Mouse (Mus musculus) hindbrain, embryonic 10.5 days (tissue): ENCODE data around the gene Kel. TPM values are rescaled to one million over a fixed set of nuclear protein-coding genes. Genes with fewer than 3 reads are reported as not detected.
A peak's percentile ranks its signal among the peaks of the same experiment; 100 is the strongest.

ENCODE experiments used
- DNase-seq: peaks from one replicate; pipeline ENCODE4 v3.0.0-alpha.2; 2017; ENCODE audit warnings: low spot score
- H3K27ac ChIP-seq: fragments of 300-500 bp; sonication (generic); 2 replicates; pipeline ENCODE4 v1.5.1; 2016; ENCODE audit warnings: mild to moderate bottlenecking, moderate library complexity
- H3K27me3 ChIP-seq: fragments of 300-500 bp; sonication (generic); 2 replicates; pipeline ENCODE4 v1.6.1; 2016; ENCODE audit warnings: mild to moderate bottlenecking; ENCODE audit not compliant: poor library complexity, insufficient read depth, severe bottlenecking
- H3K36me3 ChIP-seq: fragments of 300-500 bp; sonication (generic); 2 replicates; pipeline ENCODE4 v1.6.1; 2016; ENCODE audit warnings: mild to moderate bottlenecking, moderate library complexity
- H3K4me1 ChIP-seq: fragments of 300-500 bp; sonication (generic); replicated peaks from 2 replicates; pipeline ENCODE4 v1.6.1; 2016; ENCODE audit warnings: mild to moderate bottlenecking
- H3K4me3 ChIP-seq: fragments of 300-500 bp; sonication (generic); 2 replicates; pipeline ENCODE4 v1.5.1; 2016; ENCODE audit warnings: mild to moderate bottlenecking, moderate library complexity
- H3K9me3 ChIP-seq: fragments of 300-500 bp; sonication (generic); 2 replicates; pipeline ENCODE4 v1.6.1; 2016; ENCODE audit warnings: mild to moderate bottlenecking, moderate library complexity
- WGBS: fragments of 180-500 bp; shearing (Covaris S2); methylation state at CpG from one replicate; pipeline ENCODE4 v1.1.7; 2016; 5-methylcytosine and 5-hydroxymethylcytosine counted together
- polyA plus RNA-seq: library from polyadenylated mRNA; unstranded; fragments of >200 nt; fragmentation: Nextera tagmentation; extraction: Ambion mirVana; gene quantifications from 2 replicates; pipeline ENCODE4 v1.2.1, GENCODE M21; 2016

The Kel gene
- polyA plus RNA-seq = 7.2 and 9.8 TPM in 2 replicates

DNA sequence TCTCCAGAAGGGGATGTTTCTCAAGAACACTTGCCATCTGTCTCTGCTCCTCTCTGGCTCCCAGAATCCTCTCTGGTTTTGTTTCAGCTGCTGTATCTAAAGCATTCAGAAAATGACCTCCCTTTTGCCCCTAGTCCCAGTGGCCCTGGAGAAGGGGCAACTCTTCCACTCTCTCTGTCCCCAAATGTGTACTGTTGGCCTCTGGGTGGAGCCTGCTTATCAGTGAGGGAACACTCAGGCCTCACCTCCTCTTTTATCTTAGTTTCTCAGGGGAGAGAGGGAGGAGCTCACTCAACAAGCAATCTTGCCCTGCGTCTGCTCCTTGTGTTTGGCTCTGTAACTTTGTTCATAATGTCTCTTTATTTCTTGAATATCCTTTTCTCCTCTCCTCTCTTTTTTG, at the start of gene Kel:
TSS of gene Kel (minus strand) at position 217 of the 400 bp plus-strand sequence.
- no peaks in the 10 kb centered on the region for H3K4me1 ChIP-seq
- H3K4me3 ChIP-seq = no peak within 1 kb of the TSS
- DNase-seq = no peak
- H3K9me3 ChIP-seq = no peaks in the 10 kb centered on the region
- H3K36me3 ChIP-seq = no peaks in the 10 kb centered on the region
- no peaks in the 10 kb centered on the region for H3K27me3 ChIP-seq
- 58% methylated on average over 1 of the region's 1 CpGs for WGBS
- peak within 1 kb of the TSS; percentile 19; the same call in 1 of the 2 replicates for H3K27ac ChIP-seq

DNA sequence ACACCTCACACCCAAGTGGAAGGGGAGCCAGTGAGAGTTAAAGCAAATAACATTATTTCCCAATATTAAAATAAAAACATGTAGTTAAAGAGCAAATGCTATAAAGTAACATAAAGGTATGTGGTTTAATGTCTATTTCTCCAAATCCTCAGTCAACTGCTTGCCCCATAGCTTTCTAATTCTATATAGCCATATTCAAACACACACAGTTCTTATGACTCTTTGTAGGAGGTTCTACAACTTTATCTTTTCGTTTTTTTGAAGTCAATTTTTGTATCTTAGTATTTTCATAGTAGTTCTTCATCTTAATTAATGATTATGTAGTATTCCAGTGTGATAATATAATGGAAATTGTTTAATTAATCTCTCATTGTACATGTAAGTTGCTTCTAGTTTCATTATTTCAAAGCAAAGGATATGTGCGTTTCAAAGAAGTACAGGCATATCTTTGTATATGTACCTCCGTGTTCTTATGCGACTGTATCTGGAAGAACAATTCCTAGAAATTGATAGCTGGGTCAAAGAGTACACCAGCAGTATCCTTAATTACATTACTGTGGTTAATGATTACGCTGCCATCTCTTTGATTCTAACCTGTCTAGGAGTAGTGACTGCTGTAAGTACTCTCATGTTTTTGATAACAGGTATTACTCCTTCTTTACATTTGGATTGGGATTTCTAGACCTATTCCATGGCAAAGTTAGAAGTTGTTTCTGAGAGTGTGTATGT, 40.7 kb upstream of the Kel start:
- Histone ChIP-seq H3K9me3 (no peaks in the 10 kb centered on the region), H3K36me3 (no peaks in the 10 kb centered on the region), H3K27ac (no peak overlapping the region), H3K4me3 (no peak overlapping the region), H3K4me1 (no peaks in the 10 kb centered on the region), H3K27me3 (no peaks in the 10 kb centered on the region)
- 81% methylated on average over 5 of the region's 5 CpGs for WGBS
- no peak for DNase-seq

DNA sequence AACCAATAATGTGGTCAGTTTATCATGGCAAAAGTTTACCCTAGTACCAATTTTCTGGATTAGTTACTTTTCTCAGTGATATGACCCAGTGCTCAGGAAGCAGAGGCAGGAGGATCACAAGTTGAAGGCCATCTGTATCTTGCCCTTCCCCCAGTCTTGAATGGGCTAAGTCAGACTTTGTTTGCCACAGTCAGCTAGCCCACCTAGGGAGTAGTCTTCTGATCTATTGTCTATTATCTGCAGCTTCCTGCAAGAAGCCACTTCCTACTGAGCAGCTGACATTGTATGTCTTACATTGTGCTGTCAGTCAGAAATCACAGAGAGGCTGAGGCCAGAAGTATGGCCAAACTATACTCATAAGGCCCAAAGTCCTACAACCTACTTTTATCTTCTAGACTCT, 37.0 kb upstream of the Kel start:
- no peak overlapping the region for H3K4me3 ChIP-seq
- no peaks in the 10 kb centered on the region for H3K9me3 ChIP-seq
- no peaks in the 10 kb centered on the region for H3K27me3 ChIP-seq
- DNase-seq = no peak
- H3K4me1 ChIP-seq = no peaks in the 10 kb centered on the region
- H3K36me3 ChIP-seq = no peaks in the 10 kb centered on the region
- no peak overlapping the region for H3K27ac ChIP-seq

DNA sequence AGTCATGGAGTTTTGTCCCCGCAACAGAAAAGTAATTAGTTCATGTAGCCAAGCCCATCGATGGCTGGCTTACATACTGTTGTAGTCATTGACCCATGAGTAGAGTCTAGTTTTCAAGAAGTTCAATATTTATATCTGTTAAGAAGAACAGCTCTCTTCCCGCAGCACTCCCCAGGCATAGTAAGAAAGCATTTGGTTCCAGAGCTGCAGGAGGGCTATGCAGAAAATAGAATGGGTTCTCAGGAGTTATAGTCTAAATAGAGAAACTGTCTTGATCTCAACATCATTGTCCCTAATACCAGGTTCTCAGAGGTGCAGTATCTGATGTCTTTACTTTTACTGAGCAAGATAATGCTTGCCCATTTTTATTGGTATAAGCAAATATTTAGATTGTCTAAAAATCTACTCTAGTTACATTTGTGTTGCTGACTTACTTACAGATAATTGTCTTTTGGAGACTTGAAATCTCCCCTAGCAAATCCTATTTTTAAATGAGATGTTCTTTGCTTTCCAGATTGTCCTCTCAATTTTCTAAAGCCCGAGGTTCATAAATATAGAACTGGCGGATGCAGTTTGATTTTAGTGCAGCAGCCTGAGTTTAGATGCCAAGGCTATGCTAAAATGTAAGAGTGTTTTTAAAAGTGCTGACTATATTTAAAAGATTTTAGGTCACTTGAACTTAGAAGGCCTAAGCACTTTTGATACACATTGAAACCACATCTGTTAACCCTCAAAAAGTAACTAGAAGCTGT, 30.8 kb upstream of the Kel start:
- no peaks in the 10 kb centered on the region for H3K27me3 ChIP-seq
- no peaks in the 10 kb centered on the region for H3K36me3 ChIP-seq
- no peak for DNase-seq
- H3K4me1 ChIP-seq = no peaks in the 10 kb centered on the region
- H3K9me3 ChIP-seq = no peaks in the 10 kb centered on the region
- no peak overlapping the region for H3K4me3 ChIP-seq
- WGBS = 88% methylated on average over 5 of the region's 5 CpGs
- H3K27ac ChIP-seq = no peak overlapping the region

DNA sequence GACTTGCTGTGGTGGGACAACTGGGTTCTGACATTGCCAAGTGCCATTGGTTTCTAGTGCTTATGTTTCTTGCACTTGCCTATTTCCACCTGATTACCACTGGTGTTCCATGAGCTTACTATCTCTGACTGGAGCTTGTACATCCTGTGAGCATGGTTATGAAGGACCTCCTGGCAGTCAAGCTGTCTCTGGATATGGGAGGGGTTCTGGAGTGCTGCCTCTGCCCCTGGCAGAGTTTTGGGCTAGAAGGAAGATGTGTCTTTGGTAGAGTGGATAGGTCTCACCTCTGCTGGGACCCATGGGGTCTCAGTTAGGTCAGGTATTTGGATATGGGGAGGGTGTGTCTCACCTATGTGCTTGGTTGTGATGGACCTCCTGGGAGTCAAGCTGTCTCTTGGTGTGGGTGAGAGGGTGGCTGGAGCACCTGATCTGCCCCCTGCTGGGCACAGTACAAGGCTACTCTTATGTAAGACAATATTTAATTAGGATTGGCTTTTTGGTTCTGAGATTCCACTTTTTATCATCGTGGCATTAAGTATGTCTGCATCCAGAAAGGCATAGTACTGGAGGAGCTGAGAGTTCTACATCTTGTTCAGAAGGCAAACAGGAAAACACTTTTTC, 24.0 kb upstream of the Kel start:
- Histone ChIP-seq H3K36me3 (no peaks in the 10 kb centered on the region), H3K9me3 (no peaks in the 10 kb centered on the region), H3K4me3 (no peak overlapping the region), H3K27ac (no peak overlapping the region), H3K27me3 (no peaks in the 10 kb centered on the region), H3K4me1 (no peaks in the 10 kb centered on the region)
- WGBS = 81% methylated on average over 1 of the region's 1 CpGs
- no peak for DNase-seq

DNA sequence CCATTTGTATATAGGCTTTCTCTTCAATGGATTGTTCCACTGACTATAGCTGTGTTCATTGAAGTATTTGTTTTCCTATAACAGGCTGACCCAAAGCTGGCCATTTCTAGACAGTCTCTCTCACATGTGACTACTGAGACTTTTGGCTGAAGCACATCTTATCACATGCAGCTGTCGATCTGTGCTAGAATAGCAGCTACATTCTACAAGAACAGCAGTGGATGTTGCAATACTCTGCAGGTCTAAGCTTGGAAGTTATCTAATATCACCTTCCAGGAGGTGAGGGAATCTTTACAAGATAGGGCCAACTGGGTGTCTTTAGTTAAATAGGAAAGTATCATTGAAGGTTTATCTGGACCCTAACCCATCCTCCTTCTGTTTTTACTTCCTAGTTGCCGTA, 17.3 kb upstream of the Kel start:
- Histone ChIP-seq H3K27me3 (no peaks in the 10 kb centered on the region), H3K27ac (no peak overlapping the region), H3K4me3 (no peak overlapping the region), H3K9me3 (no peaks in the 10 kb centered on the region), H3K36me3 (no peaks in the 10 kb centered on the region), H3K4me1 (no peaks in the 10 kb centered on the region)
- 90% methylated on average over 2 of the region's 2 CpGs for WGBS
- DNase-seq = no peak

DNA sequence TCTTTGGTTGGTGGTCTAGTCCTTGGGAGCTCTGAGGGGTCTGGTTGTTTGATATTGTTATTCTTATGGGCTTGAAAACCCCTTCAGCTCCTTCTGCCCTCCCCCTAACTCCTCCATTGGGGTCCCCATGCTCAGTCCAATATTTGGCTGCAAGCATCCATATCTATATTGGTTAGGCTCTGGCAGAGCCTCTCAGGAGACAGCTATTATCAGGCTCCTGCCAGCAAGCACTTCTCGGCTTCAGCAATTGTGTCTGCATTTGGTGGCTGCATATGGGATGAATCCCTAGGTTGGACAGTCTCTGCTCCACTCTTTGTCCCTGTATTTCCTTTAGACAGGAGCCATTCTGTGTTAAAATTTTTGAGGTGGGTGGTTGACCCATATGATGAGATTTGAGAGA, 6.1 kb upstream of the Kel start:
- H3K4me1 ChIP-seq = no peaks in the 10 kb centered on the region
- DNase-seq = no peak
- 83% methylated on average over 1 of the region's 1 CpGs for WGBS
- no peaks in the 10 kb centered on the region for H3K9me3 ChIP-seq
- H3K36me3 ChIP-seq = no peaks in the 10 kb centered on the region
- H3K27ac ChIP-seq = no peak overlapping the region
- no peaks in the 10 kb centered on the region for H3K27me3 ChIP-seq
- H3K4me3 ChIP-seq = no peak overlapping the region

DNA sequence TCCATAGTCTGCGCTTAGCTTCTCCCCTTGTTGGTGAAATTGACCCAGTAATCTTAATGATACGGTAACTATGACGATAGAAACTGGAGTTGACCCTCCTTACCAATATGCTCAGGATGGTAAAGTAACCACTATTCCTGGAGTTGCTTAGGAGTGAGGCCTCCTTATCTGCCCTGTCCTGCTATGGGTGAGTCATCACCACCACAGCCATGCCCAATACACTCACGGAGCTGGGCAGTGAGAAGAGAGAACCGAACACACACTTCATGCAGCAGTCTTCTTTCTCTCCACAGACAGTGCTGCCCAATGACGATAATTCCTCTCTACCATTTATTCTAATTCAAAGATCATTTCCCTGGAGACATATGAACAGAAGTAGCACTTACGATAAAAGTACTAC, 2.1 kb upstream of the Kel start:
- H3K27me3 ChIP-seq = no peaks in the 10 kb centered on the region
- H3K36me3 ChIP-seq = no peaks in the 10 kb centered on the region
- H3K4me1 ChIP-seq = no peaks in the 10 kb centered on the region
- no peak overlapping the region for H3K4me3 ChIP-seq
- no peaks in the 10 kb centered on the region for H3K9me3 ChIP-seq
- WGBS = 92% methylated on average over 7 of the region's 7 CpGs
- no peak for DNase-seq
- H3K27ac ChIP-seq = no peak overlapping the region

DNA sequence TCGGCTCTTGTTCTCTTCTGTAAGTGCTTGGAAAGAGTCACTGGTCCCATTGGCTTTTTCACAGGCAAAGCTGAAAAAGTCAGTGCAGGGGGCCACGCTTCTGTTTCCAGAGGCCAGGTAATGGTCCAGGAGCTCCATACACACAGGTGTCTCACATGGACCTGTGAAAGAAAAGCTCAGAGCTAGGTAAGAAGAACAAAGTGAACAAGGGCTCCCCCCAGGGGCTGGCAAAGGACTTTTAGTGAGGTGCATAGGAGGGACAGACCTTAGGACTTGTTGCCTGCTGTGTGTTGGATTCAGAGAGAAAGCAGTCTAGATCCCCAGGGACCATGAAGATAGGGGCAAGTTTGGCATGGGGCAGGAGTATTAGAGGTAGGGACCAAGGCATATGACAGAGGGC, 1.2 kb downstream of the Kel start:
- Histone ChIP-seq H3K4me3 (no peak overlapping the region), H3K36me3 (no peaks in the 10 kb centered on the region)

DNA sequence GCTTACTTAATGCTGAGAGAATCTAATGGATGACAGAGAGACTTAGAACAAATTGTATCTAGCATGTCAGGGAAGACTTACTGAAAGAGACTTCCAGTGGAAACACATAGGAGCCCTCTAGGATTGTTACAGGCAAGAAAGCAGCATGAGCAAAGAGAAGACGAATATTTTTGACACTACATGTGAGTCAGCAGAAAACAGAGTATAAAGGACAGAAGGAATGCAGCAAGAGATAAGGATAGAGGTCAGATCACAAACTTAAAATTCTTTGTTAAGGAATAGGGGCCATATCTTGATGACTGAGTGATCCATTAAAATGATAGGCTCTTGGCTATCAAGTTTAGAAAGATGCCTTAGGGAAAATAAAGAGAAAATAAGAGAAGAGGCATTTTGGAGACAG, 2.9 kb downstream of the Kel start:
- Histone ChIP-seq H3K36me3 (no peaks in the 10 kb centered on the region), H3K4me3 (no peak overlapping the region), H3K27me3 (no peaks in the 10 kb centered on the region), H3K27ac (no peak overlapping the region), H3K9me3 (no peaks in the 10 kb centered on the region), H3K4me1 (no peaks in the 10 kb centered on the region)
- DNase-seq = no peak
- WGBS = 93% methylated on average over 1 of the region's 1 CpGs

More for the DNA sequence above, 1.2 kb downstream of the Kel start:
- Histone ChIP-seq H3K27me3 (no peaks in the 10 kb centered on the region), H3K4me1 (no peaks in the 10 kb centered on the region), H3K27ac (no peak overlapping the region), H3K9me3 (no peaks in the 10 kb centered on the region)
- DNase-seq = no peak
- 79% methylated on average over 2 of the region's 2 CpGs for WGBS

DNA sequence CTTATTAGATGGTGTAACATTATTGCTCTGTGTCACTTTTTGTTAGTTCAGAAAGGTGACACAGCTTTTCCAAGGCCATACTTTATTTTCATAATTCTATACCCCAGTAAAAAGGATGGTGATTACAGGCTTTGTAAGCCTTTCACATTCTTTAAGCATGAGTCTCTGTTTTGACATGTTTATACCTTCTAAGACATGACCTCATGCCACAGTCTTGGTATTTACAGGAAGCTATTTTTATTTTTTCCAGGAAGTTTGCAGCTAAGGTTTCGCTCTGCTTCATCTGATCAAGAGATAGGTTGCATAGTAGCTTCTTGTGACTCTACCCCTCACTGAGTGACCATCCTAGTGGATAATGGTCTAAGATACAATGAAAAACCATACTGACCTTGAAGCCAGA, 9.7 kb downstream of the Kel start:
- no peaks in the 10 kb centered on the region for H3K9me3 ChIP-seq
- no peak overlapping the region for H3K4me3 ChIP-seq
- no peak overlapping the region for H3K27ac ChIP-seq
- no peaks in the 10 kb centered on the region for H3K36me3 ChIP-seq
- no peak for DNase-seq
- H3K4me1 ChIP-seq = no peaks in the 10 kb centered on the region
- H3K27me3 ChIP-seq = no peaks in the 10 kb centered on the region
- 88% methylated on average over 1 of the region's 1 CpGs for WGBS

DNA sequence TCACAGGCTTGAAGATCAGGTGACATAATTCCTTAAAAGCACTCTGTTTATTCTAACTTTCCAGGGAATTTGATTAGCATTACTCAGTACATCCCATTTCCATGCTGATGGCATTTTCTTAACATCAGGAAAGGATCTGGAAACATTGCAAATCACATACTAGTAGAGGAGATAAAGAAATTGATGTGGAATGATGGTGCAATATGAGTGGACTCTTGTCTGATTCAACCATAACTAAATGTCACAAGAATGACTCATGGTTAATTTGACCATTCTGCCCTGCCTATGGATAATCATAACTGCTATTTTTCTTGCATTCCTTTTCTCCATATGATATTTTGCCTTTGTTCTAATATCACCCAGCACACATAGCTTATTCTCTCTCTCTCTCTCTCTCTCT, 11.9 kb downstream of the Kel start:
- Histone ChIP-seq H3K36me3 (no peaks in the 10 kb centered on the region), H3K27me3 (no peaks in the 10 kb centered on the region), H3K27ac (no peak overlapping the region), H3K9me3 (no peaks in the 10 kb centered on the region), H3K4me3 (no peak overlapping the region), H3K4me1 (no peaks in the 10 kb centered on the region)
- no peak for DNase-seq

DNA sequence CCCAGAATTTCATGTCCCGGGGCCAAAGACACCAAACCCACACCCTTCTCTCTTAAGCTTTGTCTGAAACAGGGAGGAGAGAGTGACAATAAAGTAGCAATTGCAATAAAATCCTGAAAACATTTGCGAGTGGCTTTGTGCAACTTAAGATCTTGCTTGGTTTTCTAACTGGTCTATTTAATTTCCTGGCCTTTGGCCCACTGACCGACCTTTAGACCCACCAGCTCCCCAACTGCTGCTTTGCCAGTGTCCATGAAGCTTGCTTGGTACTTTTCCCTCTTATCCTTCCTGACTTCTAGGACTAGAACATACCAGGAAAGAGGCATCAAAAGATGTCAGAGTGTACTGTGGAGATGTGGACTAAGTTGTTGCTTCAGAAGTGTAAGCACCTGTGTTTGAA, 18.5 kb downstream of the Kel start:
- Histone ChIP-seq H3K4me3 (no peak overlapping the region), H3K27ac (no peak overlapping the region), H3K36me3 (no peaks in the 10 kb centered on the region), H3K4me1 (no peaks in the 10 kb centered on the region), H3K27me3 (no peaks in the 10 kb centered on the region), H3K9me3 (no peaks in the 10 kb centered on the region)
- 85% methylated on average over 3 of the region's 3 CpGs for WGBS
- no peak for DNase-seq
